Mouse (Mus musculus): Measurements from ENCODE around the gene Pafah1b1. TPM values are rescaled to one million over a fixed set of nuclear protein-coding genes. Genes with fewer than 3 reads are reported as not detected.

Pafah1b1 gene
- polyA plus RNA-seq, 1 experiment from 2014 or later: 102 TPM

DNA sequence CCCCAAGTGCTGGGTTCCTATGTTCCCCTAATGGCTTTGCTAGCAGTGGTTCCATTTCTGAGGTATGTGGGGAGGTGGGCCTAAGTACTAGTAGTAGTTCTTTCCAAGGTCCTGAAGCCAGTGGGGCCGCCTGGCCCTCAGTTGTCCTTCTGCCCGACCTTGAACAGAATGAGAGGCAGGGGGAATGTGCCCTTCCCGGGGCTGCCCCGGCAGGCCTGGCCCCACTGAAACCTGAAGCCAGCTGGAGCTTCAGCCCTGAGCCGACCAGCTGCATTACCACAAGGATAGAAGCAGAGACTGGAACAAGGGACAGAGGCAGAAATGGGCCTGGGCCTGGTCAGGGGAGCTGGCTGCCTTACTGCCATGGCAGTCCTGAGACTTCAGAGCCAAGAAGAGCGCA, 71.1 kb downstream of the Pafah1b1 start:
- peaks cover 10% of the 10 kb centered on the region for H3K36me3 ChIP-seq (replicated peaks; ENCODE audit: control insufficient read depth, insufficient read depth, low read depth, low read length)
- H3K4me2 ChIP-seq (ENCODE audit: low read depth, low read length): no peak overlapping the region
- DNase-seq (ENCODE audit: low spot score) (no peak), ATAC-seq (replicated peaks; ENCODE audit: insufficient number of reproducible peaks, low FRiP score, low TSS enrichment, low read depth) (no peak)
- H3K27ac ChIP-seq (replicated peaks; ENCODE audit: low read depth, low read length): no peak overlapping the region
- 57% methylated on average over 6 of the region's 6 CpGs for WGBS
- H3K9me3 ChIP-seq (replicated peaks; ENCODE audit: control insufficient read depth, low read length): no peaks in the 10 kb centered on the region
- H3K4me3 ChIP-seq (ENCODE audit: low read depth, low read length): no peak overlapping the region
- H3K27me3 ChIP-seq (ENCODE audit: control insufficient read depth, insufficient read depth, low read length): no peaks in the 10 kb centered on the region
- peaks cover 5% of the 10 kb centered on the region; the same call in 1 of the 2 replicates for H3K4me1 ChIP-seq (ENCODE audit: control insufficient read depth, insufficient read depth, low read length)
- peak overlapping the region; percentile 18; the same call in 1 of the 2 replicates for H3K9ac ChIP-seq (replicated peaks; ENCODE audit: low read length)

GRCm38 (mm10) chr11:74652791-74653191, 71.7 kb downstream of the Pafah1b1 start:
- no peak for DNase-seq (ENCODE audit: low spot score)
- Histone ChIP-seq H3K9me3 (replicated peaks; ENCODE audit: control insufficient read depth, low read length) (no peaks in the 10 kb centered on the region), H3K36me3 (replicated peaks; ENCODE audit: control insufficient read depth, insufficient read depth, low read depth, low read length) (peaks cover 6% of the 10 kb centered on the region), H3K9ac (replicated peaks; ENCODE audit: low read length) (no peak overlapping the region), H3K4me3 (ENCODE audit: low read depth, low read length) (no peak overlapping the region), H3K4me2 (ENCODE audit: low read depth, low read length) (no peak overlapping the region), H3K27me3 (ENCODE audit: control insufficient read depth, insufficient read depth, low read length) (no peaks in the 10 kb centered on the region), H3K4me1 (ENCODE audit: control insufficient read depth, insufficient read depth, low read length) (peaks cover 5% of the 10 kb centered on the region; the same call in 1 of the 2 replicates), H3K27ac (replicated peaks; ENCODE audit: low read depth, low read length) (no peak overlapping the region)
- WGBS: 86% methylated on average over 4 of the region's 4 CpGs
- no peak for ATAC-seq (replicated peaks; ENCODE audit: insufficient number of reproducible peaks, low FRiP score, low TSS enrichment, low read depth)

DNA sequence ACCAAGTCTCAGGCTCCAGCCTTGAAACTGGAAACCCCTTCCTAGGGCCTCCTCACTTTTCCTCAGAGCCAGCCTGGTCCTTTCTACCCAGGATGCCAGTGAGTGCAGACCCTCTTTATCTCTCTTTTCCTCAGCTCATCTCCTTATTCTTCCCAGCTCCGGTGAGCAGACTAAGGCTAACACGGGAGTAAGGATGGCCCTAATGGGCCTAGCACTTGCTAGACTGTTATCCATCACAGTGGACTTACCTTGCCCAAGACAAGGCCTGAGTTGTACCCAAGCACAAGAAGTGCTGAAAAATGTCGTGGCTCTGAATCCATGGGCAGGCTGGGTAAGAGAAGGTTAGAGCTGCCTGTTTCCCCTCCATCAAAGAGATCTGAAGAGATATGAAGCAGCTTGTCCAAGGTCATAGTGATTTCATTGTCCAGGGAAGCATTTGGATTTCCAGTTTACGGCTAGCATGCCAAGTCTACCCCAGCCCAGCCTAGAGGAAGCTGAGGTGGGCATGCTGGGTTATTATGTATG, 73.8 kb downstream of the Pafah1b1 start:
- peak overlapping the region; percentile 27; the same call in 1 of the 2 replicates for H3K9ac ChIP-seq (replicated peaks; ENCODE audit: low read length)

DNA sequence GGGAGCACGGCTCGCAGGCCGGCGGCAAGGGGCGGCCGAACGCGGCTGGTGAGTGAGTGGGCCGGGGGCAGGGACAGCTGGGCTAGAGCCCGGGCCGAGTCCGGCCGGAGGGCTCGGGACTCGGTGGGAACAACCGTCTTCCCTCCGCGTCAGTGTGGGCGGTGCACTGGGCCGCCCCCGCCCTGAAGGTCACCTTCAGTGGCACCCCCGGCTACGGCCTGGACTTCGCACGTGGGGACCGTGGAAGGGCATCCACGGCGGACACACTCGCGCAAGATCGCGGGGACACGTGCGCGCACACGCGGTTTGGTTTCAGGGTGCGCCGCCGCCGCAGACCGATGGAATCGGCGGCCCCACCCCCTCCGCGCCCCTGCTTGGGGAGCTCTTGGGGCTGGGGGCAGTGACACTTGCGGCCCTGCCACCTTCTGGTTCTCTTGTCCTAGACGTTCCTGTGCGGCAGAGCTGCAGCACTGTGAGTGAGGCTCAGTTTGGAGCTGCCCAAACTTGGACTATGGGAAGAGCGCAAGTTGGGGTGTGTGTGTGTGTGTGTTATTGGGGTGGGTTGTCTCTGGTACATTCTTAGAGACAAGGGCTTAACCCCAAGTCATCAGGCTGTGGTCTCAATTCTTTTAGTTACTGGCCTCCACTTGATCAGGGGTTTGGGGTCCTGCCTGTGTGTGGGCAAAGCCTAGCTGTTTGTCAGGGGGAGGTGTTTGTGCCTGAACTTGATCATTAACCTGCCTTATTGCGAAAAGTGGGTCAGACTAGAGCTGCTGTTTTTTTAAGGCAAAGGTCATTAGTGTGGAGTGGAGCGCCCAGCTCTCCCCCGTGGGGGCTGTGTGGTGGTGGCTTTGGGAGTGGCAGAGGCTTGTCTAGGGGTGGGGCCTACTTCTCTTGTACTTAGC, 74.6 kb downstream of the Pafah1b1 start:
- Histone ChIP-seq H3K4me1 (ENCODE audit: control insufficient read depth, insufficient read depth, low read length) (peaks cover 5% of the 10 kb centered on the region; the same call in 1 of the 2 replicates), H3K4me2 (ENCODE audit: low read depth, low read length) (peak overlapping the region; percentile 92), H3K9ac (replicated peaks; ENCODE audit: low read length) (peak overlapping the region; percentile 82), H3K4me3 (ENCODE audit: low read depth, low read length) (peak overlapping the region; percentile 98), H3K27ac (replicated peaks; ENCODE audit: low read depth, low read length) (peak overlapping the region; percentile 47; the same call in 1 of the 2 replicates), H3K27me3 (ENCODE audit: control insufficient read depth, insufficient read depth, low read length) (no peaks in the 10 kb centered on the region), H3K36me3 (replicated peaks; ENCODE audit: control insufficient read depth, insufficient read depth, low read depth, low read length) (no peaks in the 10 kb centered on the region), H3K9me3 (replicated peaks; ENCODE audit: control insufficient read depth, low read length) (no peaks in the 10 kb centered on the region)
- WGBS: 2% methylated on average over 46 of the region's 53 CpGs
- DNase-seq (ENCODE audit: low spot score): peak; percentile 11
- 0 out of 2 replicates have a peak, but pooled peaks have one; percentile 11 for ATAC-seq (replicated peaks; ENCODE audit: insufficient number of reproducible peaks, low FRiP score, low TSS enrichment, low read depth)

More for the DNA sequence above, 73.8 kb downstream of the Pafah1b1 start:
- no peaks in the 10 kb centered on the region for H3K36me3 ChIP-seq (replicated peaks; ENCODE audit: control insufficient read depth, insufficient read depth, low read depth, low read length)
- no peaks in the 10 kb centered on the region for H3K9me3 ChIP-seq (replicated peaks; ENCODE audit: control insufficient read depth, low read length)
- H3K4me3 ChIP-seq (ENCODE audit: low read depth, low read length): peak overlapping the region; percentile 98
- no peak for ATAC-seq (replicated peaks; ENCODE audit: insufficient number of reproducible peaks, low FRiP score, low TSS enrichment, low read depth)
- peaks cover 5% of the 10 kb centered on the region; the same call in 1 of the 2 replicates for H3K4me1 ChIP-seq (ENCODE audit: control insufficient read depth, insufficient read depth, low read length)
- peak overlapping the region; percentile 92 for H3K4me2 ChIP-seq (ENCODE audit: low read depth, low read length)
- WGBS: 65% methylated on average over 4 of the region's 4 CpGs
- H3K27ac ChIP-seq (replicated peaks; ENCODE audit: low read depth, low read length): no peak overlapping the region
- H3K27me3 ChIP-seq (ENCODE audit: control insufficient read depth, insufficient read depth, low read length): no peaks in the 10 kb centered on the region
- no peak for DNase-seq (ENCODE audit: low spot score)

DNA sequence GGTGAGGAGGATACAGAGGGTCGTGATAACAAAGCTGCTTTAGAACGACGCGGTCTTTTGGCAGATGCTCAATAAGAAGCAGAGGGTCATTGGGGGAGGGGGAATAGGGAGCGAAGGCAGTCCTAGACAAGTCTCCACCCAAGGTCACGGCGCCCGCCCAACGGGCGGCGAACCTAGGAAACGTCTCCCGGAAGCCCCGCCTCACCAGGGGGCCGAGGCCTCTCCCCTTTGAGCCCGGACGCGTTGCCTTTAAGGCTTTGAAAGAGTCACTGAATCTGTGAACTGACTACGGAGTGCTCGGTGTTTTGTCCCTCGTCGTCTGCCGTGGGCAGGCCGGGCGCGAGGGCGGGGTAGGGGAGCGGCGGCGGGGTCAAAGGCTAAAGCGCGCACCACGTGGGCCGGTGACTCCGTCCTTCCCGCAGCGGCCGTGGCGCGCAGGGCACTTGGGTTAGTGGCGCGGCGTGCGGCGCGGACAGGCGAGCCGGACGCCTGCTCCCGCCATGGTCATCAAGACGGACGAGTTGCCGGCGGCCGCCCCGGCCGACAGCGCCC, 75.3 kb downstream of the Pafah1b1 start, which contains the start of gene Cluh:
Gene Cluh (plus strand): TSS at position 401 of the 552 bp plus-strand sequence.
- WGBS: under 1% methylated on average over 48 of the region's 58 CpGs
- peaks cover 5% of the 10 kb centered on the region; the same call in 1 of the 2 replicates for H3K4me1 ChIP-seq (ENCODE audit: control insufficient read depth, insufficient read depth, low read length)
- H3K27ac ChIP-seq (replicated peaks; ENCODE audit: low read depth, low read length): peak within 1 kb of the TSS; percentile 47; the same call in 1 of the 2 replicates

DNA sequence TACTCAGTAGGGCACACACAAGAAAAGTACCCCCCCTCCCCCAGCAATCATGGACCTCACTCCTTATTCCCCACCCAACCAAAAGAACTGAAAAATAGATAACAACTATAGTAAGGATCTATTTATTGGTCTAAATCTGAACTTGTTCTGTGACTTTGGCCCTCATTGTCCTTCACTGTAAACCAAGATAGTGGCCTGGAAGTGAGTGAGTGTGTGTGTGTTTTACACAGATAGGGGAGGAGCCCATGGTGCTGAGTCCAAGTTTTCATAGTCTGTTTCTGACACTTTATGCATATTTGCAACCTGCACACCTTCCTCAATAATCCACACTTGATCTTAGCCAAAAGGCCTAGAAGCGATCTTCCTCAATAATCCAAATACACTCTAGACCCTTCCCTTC, 75.8 kb downstream of the Pafah1b1 start:
- Histone ChIP-seq H3K9me3 (replicated peaks; ENCODE audit: control insufficient read depth, low read length) (no peaks in the 10 kb centered on the region), H3K36me3 (replicated peaks; ENCODE audit: control insufficient read depth, insufficient read depth, low read depth, low read length) (no peaks in the 10 kb centered on the region), H3K4me2 (ENCODE audit: low read depth, low read length) (peak overlapping the region; percentile 92), H3K27ac (replicated peaks; ENCODE audit: low read depth, low read length) (0 out of 2 replicates have a peak overlapping the region, but pooled peaks have one; percentile 11), H3K27me3 (ENCODE audit: control insufficient read depth, insufficient read depth, low read length) (no peaks in the 10 kb centered on the region), H3K4me3 (ENCODE audit: low read depth, low read length) (peak overlapping the region; percentile 98), H3K9ac (replicated peaks; ENCODE audit: low read length) (peak overlapping the region; percentile 82), H3K4me1 (ENCODE audit: control insufficient read depth, insufficient read depth, low read length) (peaks cover 5% of the 10 kb centered on the region; the same call in 1 of the 2 replicates)
- DNase-seq (ENCODE audit: low spot score): no peak
- 3% methylated on average over 1 of the region's 1 CpGs for WGBS
- 0 out of 2 replicates have a peak, but pooled peaks have one; percentile 14 for ATAC-seq (replicated peaks; ENCODE audit: insufficient number of reproducible peaks, low FRiP score, low TSS enrichment, low read depth)

More for the DNA sequence above, 75.3 kb downstream of the Pafah1b1 start, which contains the start of gene Cluh:
- Histone ChIP-seq H3K4me3 (ENCODE audit: low read depth, low read length) (peak within 1 kb of the TSS; percentile 98), H3K9me3 (replicated peaks; ENCODE audit: control insufficient read depth, low read length) (no peaks in the 10 kb centered on the region), H3K4me2 (ENCODE audit: low read depth, low read length) (peak within 1 kb of the TSS; percentile 92), H3K27me3 (ENCODE audit: control insufficient read depth, insufficient read depth, low read length) (no peaks in the 10 kb centered on the region), H3K36me3 (replicated peaks; ENCODE audit: control insufficient read depth, insufficient read depth, low read depth, low read length) (no peaks in the 10 kb centered on the region), H3K9ac (replicated peaks; ENCODE audit: low read length) (peak within 1 kb of the TSS; percentile 82)
- DNase-seq (ENCODE audit: low spot score): peak; percentile 95
- peak; percentile 92 for ATAC-seq (replicated peaks; ENCODE audit: insufficient number of reproducible peaks, low FRiP score, low TSS enrichment, low read depth)

- no peaks in the 10 kb centered on the region for H3K27me3 ChIP-seq (ENCODE audit: control insufficient read depth, insufficient read depth, low read length)
- no peaks in the 10 kb centered on the region for H3K36me3 ChIP-seq (replicated peaks; ENCODE audit: control insufficient read depth, insufficient read depth, low read depth, low read length)
- no peaks in the 10 kb centered on the region for H3K9me3 ChIP-seq (replicated peaks; ENCODE audit: control insufficient read depth, low read length)
- no peak overlapping the region for H3K4me3 ChIP-seq (ENCODE audit: low read depth, low read length)
- 73% methylated on average over 1 of the region's 1 CpGs for WGBS
- no peak overlapping the region for H3K9ac ChIP-seq (replicated peaks; ENCODE audit: low read length)
- no peak overlapping the region for H3K27ac ChIP-seq (replicated peaks; ENCODE audit: low read depth, low read length)
- no peak overlapping the region for H3K4me2 ChIP-seq (ENCODE audit: low read depth, low read length)
- DNase-seq (ENCODE audit: low spot score) (no peak), ATAC-seq (replicated peaks; ENCODE audit: insufficient number of reproducible peaks, low FRiP score, low TSS enrichment, low read depth) (no peak)
- peaks cover 5% of the 10 kb centered on the region; the same call in 1 of the 2 replicates for H3K4me1 ChIP-seq (ENCODE audit: control insufficient read depth, insufficient read depth, low read length)
These were observed 76.5 kb downstream of the Pafah1b1 start for GRCm38 (mm10) chr11:74647966-74648365.
